Comparison of ENCODE assay signal across 10 mouse cellular contexts in genomic region chr3:97683560-97684195, GRCm38 (mm10). TPM values are rescaled to one million over a fixed set of nuclear protein-coding genes. Genes with fewer than 3 reads are reported as not detected.
A peak's percentile ranks its signal among the peaks of the same experiment; 100 is the strongest.
DNase-seq lines count a peak whose midpoint lies in the region; ATAC-seq and TF ChIP-seq lines count a peak whose summit lies in the region.
"Had no signal": no experiment of that assay in that cellular context is flagged by ENCODE, and none has a peak within 500 bp of the region (broad histone marks: within the 10 kb centered on the region; RNA-seq: fewer than 3 reads in every experiment).

No protein-coding gene starts in this region.

- H3K4me3 ChIP-seq in heart, embryonic 16.5 days (ENCODE audit: low read length) = peak overlapping the region; percentile 26
- H3K4me3 ChIP-seq in hindbrain, embryonic 11.5 days (ENCODE audit: low read depth, low read length) = no peak overlapping the region
- no peak overlapping the region for H3K4me3 ChIP-seq in limb, embryonic 14.5 days (replicated peaks; ENCODE audit: low read length)

- H3K9me3 ChIP-seq in heart, embryonic 16.5 days (replicated peaks; ENCODE audit: control insufficient read depth, low read length) = no peaks in the 10 kb centered on the region
- H3K9me3 ChIP-seq in hindbrain, embryonic 11.5 days (ENCODE audit: control insufficient read depth, low read length) = no peaks in the 10 kb centered on the region
- no peaks in the 10 kb centered on the region for H3K9me3 ChIP-seq in limb, embryonic 14.5 days (ENCODE audit: control insufficient read depth, low read length)

- intact Hi-C loops in heart, postnatal 14 days (cut with DNase I) = no loop called here

- no peaks in the 10 kb centered on the region for H3K27me3 ChIP-seq in heart, embryonic 16.5 days (ENCODE audit: control insufficient read depth, insufficient read depth, low read length)
- peaks cover 7% of the 10 kb centered on the region; the same call in 1 of the 2 replicates for H3K27me3 ChIP-seq in hindbrain, embryonic 11.5 days (ENCODE audit: control insufficient read depth, insufficient read depth, low read length)
- no peaks in the 10 kb centered on the region for H3K27me3 ChIP-seq in limb, embryonic 14.5 days (ENCODE audit: control insufficient read depth, insufficient read depth, low read length)

- DNase-seq in heart, postnatal 14 days = no peak
- DNase-seq in hindbrain, embryonic 11.5 days (ENCODE audit: low spot score) = peak; percentile 31
- peak; percentile 56 for DNase-seq in limb, embryonic 14.5 days (ENCODE audit: low spot score)
- peak; percentile 48 for DNase-seq in retina, embryonic 14.5 days (ENCODE audit: low spot score)
- no peak for DNase-seq in right cerebral cortex, postnatal 36 days (ENCODE audit: low spot score in 2 of 2)
- no peak for DNase-seq in adipocyte (ENCODE audit: low spot score)
- DNase-seq in ovary, postnatal 10 days (ENCODE audit: low spot score) = no peak

- WGBS in heart, embryonic 16.5 days = 8% methylated on average over 16 of the region's 16 CpGs
- 5% methylated on average over 16 of the region's 16 CpGs for WGBS in hindbrain, embryonic 11.5 days
- WGBS in limb, embryonic 14.5 days = 6% methylated on average over 16 of the region's 16 CpGs

- no peak for TF ChIP-seq POLR2A in limb, embryonic 14.5 days (IDR thresholded peaks at IDR 0.05; ENCODE audit: borderline replicate concordance, extremely low read depth, insufficient read depth, insufficient read length)

- peak overlapping the region; percentile 57 for H3K4me2 ChIP-seq in heart, embryonic 16.5 days (ENCODE audit: low read depth, low read length)
- H3K4me2 ChIP-seq in hindbrain, embryonic 11.5 days (replicated peaks; ENCODE audit: low read depth, low read length) = no peak overlapping the region
- peak overlapping the region; percentile 22 for H3K4me2 ChIP-seq in limb, embryonic 14.5 days (replicated peaks; ENCODE audit: low read depth, low read length, severe bottlenecking)

- H3K36me3 ChIP-seq in heart, embryonic 16.5 days (ENCODE audit: control insufficient read depth, insufficient read depth) = no peaks in the 10 kb centered on the region
- no peaks in the 10 kb centered on the region for H3K36me3 ChIP-seq in hindbrain, embryonic 11.5 days (ENCODE audit: control insufficient read depth, insufficient read depth, low read length)
- no peaks in the 10 kb centered on the region for H3K36me3 ChIP-seq in limb, embryonic 14.5 days (ENCODE audit: control insufficient read depth, insufficient read depth, low read length)

- no peak overlapping the region for H3K27ac ChIP-seq in heart, embryonic 16.5 days (ENCODE audit: low read length)
- H3K27ac ChIP-seq in hindbrain, embryonic 11.5 days (ENCODE audit: low read depth, low read length) = no peak overlapping the region
- H3K27ac ChIP-seq in limb, embryonic 14.5 days (replicated peaks; ENCODE audit: low read depth, low read length) = no peak overlapping the region

- peak overlapping the region; percentile 31; the same call in 1 of the 2 replicates for H3K9ac ChIP-seq in heart, embryonic 16.5 days (ENCODE audit: low read length)
- H3K9ac ChIP-seq in hindbrain, embryonic 11.5 days (ENCODE audit: low read depth, low read length) = no peak overlapping the region
- H3K9ac ChIP-seq in limb, embryonic 14.5 days (ENCODE audit: low read depth, low read length, severe bottlenecking) = no peak overlapping the region

- ATAC-seq in heart, embryonic 16.5 days (replicated peaks; ENCODE audit: extremely low read depth, insufficient read depth, low FRiP score) = peak; percentile 45
- no peak for ATAC-seq in hindbrain, embryonic 11.5 days (ENCODE audit: low FRiP score)
- ATAC-seq in limb, embryonic 14.5 days (ENCODE audit: low FRiP score, low read depth) = no peak

- peaks cover 17% of the 10 kb centered on the region for H3K4me1 ChIP-seq in heart, embryonic 16.5 days (ENCODE audit: control insufficient read depth, insufficient read depth, low read length)
- no peaks in the 10 kb centered on the region for H3K4me1 ChIP-seq in hindbrain, embryonic 11.5 days (replicated peaks; ENCODE audit: control insufficient read depth, insufficient read depth, low read length)
- H3K4me1 ChIP-seq in limb, embryonic 14.5 days (ENCODE audit: control insufficient read depth, insufficient read depth, low read length) = peaks cover 6% of the 10 kb centered on the region

RNA-seq across cellular contexts. Expression of gene Gm17651, which starts 9.2 kb away (rescaled TPM):
- polyA plus RNA-seq in heart, embryonic 16.5 days (2015; fragmentation: Nextera tagmentation; extraction: Ambion mirVana) = not detected in 2 replicates
- total RNA-seq in heart, postnatal 14 days (2021) = not detected
- not detected in 2 replicates for polyA plus RNA-seq in hindbrain, embryonic 11.5 days (2014; fragmentation: Nextera tagmentation; extraction: Ambion mirVana)
- polyA plus RNA-seq in limb, embryonic 14.5 days (2012; rRNA removed) = not detected in 2 replicates
- polyA plus RNA-seq in limb, embryonic 14.5 days (2014; fragmentation: Nextera tagmentation; extraction: Ambion mirVana) = not detected in 2 replicates
- polyA plus RNA-seq: gonadal fat pad, adult 2 months; spleen, adult 2 months had no signal

RNA-seq across cellular contexts. Expression of gene Prkab2, which starts 25.7 kb away (rescaled TPM):
- polyA plus RNA-seq in heart, embryonic 16.5 days (2015; fragmentation: Nextera tagmentation; extraction: Ambion mirVana) = 15.4 and 15.5 TPM in 2 replicates
- 10 to 100 TPM; 17.3 to 19.6 TPM for total RNA-seq in heart, postnatal 14 days (2021)
- 5.0 and 6.2 TPM in 2 replicates for polyA plus RNA-seq in hindbrain, embryonic 11.5 days (2014; fragmentation: Nextera tagmentation; extraction: Ambion mirVana)
- 15.4 and 15.6 TPM in 2 replicates for polyA plus RNA-seq in limb, embryonic 14.5 days (2012; rRNA removed)
- 7.2 and 7.6 TPM in 2 replicates for polyA plus RNA-seq in limb, embryonic 14.5 days (2014; fragmentation: Nextera tagmentation; extraction: Ambion mirVana)

RNA-seq across cellular contexts. Expression of gene Fmo5, which starts 55.1 kb away (rescaled TPM):
- 4.5 and 5.9 TPM in 2 replicates for polyA plus RNA-seq in heart, embryonic 16.5 days (2015; fragmentation: Nextera tagmentation; extraction: Ambion mirVana)
- total RNA-seq in heart, postnatal 14 days (2021) = 1 to 10 TPM; 8.0 to 9.6 TPM
- 0.60 and 1.1 TPM in 2 replicates for polyA plus RNA-seq in hindbrain, embryonic 11.5 days (2014; fragmentation: Nextera tagmentation; extraction: Ambion mirVana)
- 2.2 and 2.3 TPM in 2 replicates for polyA plus RNA-seq in limb, embryonic 14.5 days (2012; rRNA removed)
- polyA plus RNA-seq in limb, embryonic 14.5 days (2014; fragmentation: Nextera tagmentation; extraction: Ambion mirVana) = 2.8 TPM in 2 replicates

Comparison
In these comparisons a context has a peak if more than half of its experiments do, and no peak if none do; other contexts are left out.
1. DNase-seq: peak in hindbrain, embryonic 11.5 days (single experiment), limb, embryonic 14.5 days (single experiment) and retina, embryonic 14.5 days (single experiment); none in heart, postnatal 14 days (0 of 2), right cerebral cortex, postnatal 36 days (0 of 2), adipocyte (single experiment) and ovary, postnatal 10 days (single experiment).